Mouse (Mus musculus) layer of hippocampus, adult 9-10 months (tissue): Measurements from ENCODE around the gene Ntn3.
A peak's percentile ranks its signal among the peaks of the same experiment; 100 is the strongest.

Experiments
- DNase-seq: peaks from one replicate; pipeline ENCODE4 v3.0.0; 2022; ENCODE audit warnings: low spot score

Ntn3 gene

GRCm38 (mm10) chr17:24209043-24209915, at the start of gene Ntn3:
TSS of gene Ntn3 (minus strand) at chr17:24209531.
- no peak for DNase-seq

- DNase-seq, result no peak
Measured at GRCm38 (mm10) chr17:24258981-24259380, 49.6 kb upstream of the Ntn3 start.

GRCm38 (mm10) chr17:24252329-24252728, 43.0 kb upstream of the Ntn3 start:
- DNase-seq, result no peak

GRCm38 (mm10) chr17:24251320-24252069, 42.2 kb upstream of the Ntn3 start, which contains the start of gene Ccnf:
TSS of gene Ccnf (minus strand) at chr17:24251484.
- peak; percentile 93 for DNase-seq

GRCm38 (mm10) chr17:24250988-24251319, 41.6 kb upstream of the Ntn3 start:
- DNase-seq, result no peak

GRCm38 (mm10) chr17:24248641-24249040, 39.3 kb upstream of the Ntn3 start:
- DNase-seq, result no peak

GRCm38 (mm10) chr17:24244061-24244460, 34.7 kb upstream of the Ntn3 start:
- no peak for DNase-seq

GRCm38 (mm10) chr17:24243311-24243969, 34.1 kb upstream of the Ntn3 start:
- no peak for DNase-seq

- DNase-seq, result no peak
Measured at GRCm38 (mm10) chr17:24236921-24237320, 27.6 kb upstream of the Ntn3 start.

- no peak for DNase-seq
Measured at GRCm38 (mm10) chr17:24236479-24236878, 27.1 kb upstream of the Ntn3 start.

GRCm38 (mm10) chr17:24227941-24228340, 18.6 kb upstream of the Ntn3 start:
- DNase-seq, result no peak

GRCm38 (mm10) chr17:24226721-24227120, 17.4 kb upstream of the Ntn3 start:
- no peak for DNase-seq

GRCm38 (mm10) chr17:24225851-24226250, 16.5 kb upstream of the Ntn3 start:
- no peak for DNase-seq

GRCm38 (mm10) chr17:24224741-24225140, 15.4 kb upstream of the Ntn3 start:
- no peak for DNase-seq

- DNase-seq, result no peak
Measured at GRCm38 (mm10) chr17:24223513-24223912, 14.2 kb upstream of the Ntn3 start.

- no peak for DNase-seq
Measured at GRCm38 (mm10) chr17:24222653-24223052, 13.3 kb upstream of the Ntn3 start.

- peak; percentile 92 for DNase-seq
Measured at GRCm38 (mm10) chr17:24220435-24221411, 11.4 kb upstream of the Ntn3 start, which contains the start of gene Tedc2. TSS of gene Tedc2 (minus strand) at chr17:24220851.

GRCm38 (mm10) chr17:24216836-24217235, 7.5 kb upstream of the Ntn3 start:
- no peak for DNase-seq

- no peak for DNase-seq
Measured at GRCm38 (mm10) chr17:24213186-24213585, 3.9 kb upstream of the Ntn3 start.

- no peak for DNase-seq
Measured at GRCm38 (mm10) chr17:24212441-24213018, 3.2 kb upstream of the Ntn3 start.
